Mouse (Mus musculus) MEL (cell line): ENCODE data around the gene Tgm2. TPM values are rescaled to one million over a fixed set of nuclear protein-coding genes. Genes with fewer than 3 reads are reported as not detected.

Experiments
- DNase-seq: peaks from one replicate; pipeline ENCODE4 v3.0.0; 2011; ENCODE audit warnings: low read depth, low spot score
- H3K27ac ChIP-seq: 2 replicates; pipeline ENCODE4 v1.5.1; 2012; ENCODE audit warnings: low read depth, mild to moderate bottlenecking, control low read depth, low read length, moderate library complexity; ENCODE audit not compliant: control insufficient read depth
- H3K27me3 ChIP-seq, 2 experiments: fragments of 150-350 bp in 1 of 2; sonication (generic) in 1 of 2; 2 replicates each; pipeline ENCODE4 v1.6.1; 2012; ENCODE audit warnings: low read length in 2 of 2, mild to moderate bottlenecking in 2 of 2, improper control_type of control experiment in 1 of 2, moderate library complexity in 1 of 2; ENCODE audit not compliant: insufficient read depth in 2 of 2, control insufficient read depth in 1 of 2
- H3K36me3 ChIP-seq, 2 experiments: 2 replicates each; pipeline ENCODE4 v1.6.1; 2012 to 2014; ENCODE audit warnings: low read length in 2 of 2, improper control_type of control experiment in 1 of 2, inconsistent platforms in 1 of 2, mild to moderate bottlenecking in 1 of 2; ENCODE audit not compliant: insufficient read depth in 2 of 2, control insufficient read depth in 1 of 2
- H3K4me1 ChIP-seq, 2 experiments: fragments of 150-350 bp in 1 of 2; sonication (generic) in 1 of 2; 2 replicates each; pipeline ENCODE4 v1.6.1; 2012; ENCODE audit warnings: low read length in 2 of 2, improper control_type of control experiment in 1 of 2, mild to moderate bottlenecking in 1 of 2; ENCODE audit not compliant: insufficient read depth in 2 of 2, control insufficient read depth in 1 of 2
- H3K4me3 ChIP-seq, 2 experiments: fragments of 150-350 bp in 1 of 2; sonication (generic) in 1 of 2; 2 replicates each; pipeline ENCODE4 v1.5.1; 2012; ENCODE audit warnings: low read depth in 2 of 2, low read length in 2 of 2, mild to moderate bottlenecking in 2 of 2, moderate library complexity in 2 of 2, control low read depth in 1 of 2, improper control_type of control experiment in 1 of 2; ENCODE audit not compliant: control insufficient read depth in 1 of 2, insufficient read depth in 1 of 2
- H3K79me2 ChIP-seq: 2 replicates; pipeline ENCODE4 v1.6.1; 2012; ENCODE audit warnings: mild to moderate bottlenecking, low read length, moderate library complexity; ENCODE audit not compliant: control insufficient read depth, poor library complexity, insufficient read depth
- H3K9ac ChIP-seq: 2 replicates; pipeline ENCODE4 v1.6.1; 2012; ENCODE audit warnings: low read depth, mild to moderate bottlenecking, control low read depth, low read length, moderate library complexity; ENCODE audit not compliant: control insufficient read depth, poor library complexity, severe bottlenecking
- H3K9me3 ChIP-seq: fragments of 150-350 bp; sonication (generic); replicated peaks from 2 replicates; pipeline ENCODE4 v1.6.1; 2012; ENCODE audit warnings: mild to moderate bottlenecking, low read length, improper control_type of control experiment, moderate library complexity; ENCODE audit not compliant: insufficient read depth
- CHD2 ChIP-seq: IDR thresholded peaks from 2 replicates; pipeline ENCODE4 v1.6.1; 2011; ENCODE audit warnings: low read length, improper control_type of control experiment
- ELF1 ChIP-seq: IDR thresholded peaks from 2 replicates; pipeline ENCODE4 v1.6.1; 2014; ENCODE audit warnings: low read depth, mild to moderate bottlenecking, inconsistent platforms, low read length, improper control_type of control experiment, moderate library complexity
- GABPA ChIP-seq: IDR thresholded peaks from 2 replicates; pipeline ENCODE4 v1.6.1; 2012; ENCODE audit warnings: low read depth, mild to moderate bottlenecking, inconsistent platforms, low read length, improper control_type of control experiment, moderate library complexity
- GATA1 ChIP-seq: IDR thresholded peaks from 2 replicates; pipeline ENCODE4 v1.6.1; 2011; ENCODE audit warnings: low read depth, low read length, improper control_type of control experiment
- HCFC1 ChIP-seq: IDR thresholded peaks from 2 replicates; pipeline ENCODE4 v1.6.1; 2012; ENCODE audit warnings: low read depth, mild to moderate bottlenecking, inconsistent platforms, low read length, improper control_type of control experiment, moderate library complexity
- MAFK ChIP-seq: IDR thresholded peaks from 2 replicates; pipeline ENCODE4 v1.6.1; 2011; ENCODE audit warnings: low read depth, mild to moderate bottlenecking, low read length, improper control_type of control experiment, borderline replicate concordance
- MYC ChIP-seq: IDR thresholded peaks from 2 replicates; pipeline ENCODE4 v1.6.1; 2011; ENCODE audit warnings: low read depth, mild to moderate bottlenecking, low read length, improper control_type of control experiment, moderate library complexity
- NELFE ChIP-seq: IDR thresholded peaks from 2 replicates; pipeline ENCODE4 v1.6.1; 2011; ENCODE audit warnings: low read depth, low read length, improper control_type of control experiment
- NRF1 ChIP-seq: IDR thresholded peaks from 2 replicates; pipeline ENCODE4 v1.6.1; 2014; ENCODE audit warnings: low read depth, mild to moderate bottlenecking, inconsistent platforms, low read length, improper control_type of control experiment, moderate library complexity; ENCODE audit not compliant: poor library complexity, insufficient read depth, severe bottlenecking
- POLR2A ChIP-seq, 2 experiments: IDR thresholded peaks; 2 replicates each; pipeline ENCODE4 v1.6.1; 2011 to 2012; ENCODE audit warnings: low read length in 2 of 2, mild to moderate bottlenecking in 2 of 2, control low read depth in 1 of 2, improper control_type of control experiment in 1 of 2, low read depth in 1 of 2, moderate library complexity in 1 of 2; ENCODE audit not compliant: control insufficient read depth in 1 of 2, insufficient read depth in 1 of 2, poor library complexity in 1 of 2
- RCOR1 ChIP-seq: IDR thresholded peaks from 2 replicates; pipeline ENCODE4 v1.6.1; 2012; ENCODE audit warnings: low read depth, mild to moderate bottlenecking, inconsistent platforms, low read length, improper control_type of control experiment
- SMC3 ChIP-seq: IDR thresholded peaks from 2 replicates; pipeline ENCODE4 v1.6.1; 2011; ENCODE audit warnings: low read depth, low read length, improper control_type of control experiment
- TBP ChIP-seq: IDR thresholded peaks from 2 replicates; pipeline ENCODE4 v1.8.0; 2011; ENCODE audit warnings: low read depth, low read length, improper control_type of control experiment
- USF2 ChIP-seq, 2 experiments: IDR thresholded peaks; 2 replicates each; pipeline ENCODE4 v1.6.1; 2011 to 2012; ENCODE audit warnings: improper control_type of control experiment in 2 of 2, low read length in 2 of 2, borderline replicate concordance in 1 of 2, inconsistent platforms in 1 of 2, low read depth in 1 of 2, mild to moderate bottlenecking in 1 of 2; ENCODE audit not compliant: insufficient read depth in 1 of 2
- ZMIZ1 ChIP-seq: IDR thresholded peaks from 2 replicates; pipeline ENCODE4 v1.6.1; 2012; ENCODE audit warnings: low read depth, mild to moderate bottlenecking, inconsistent platforms, low read length, improper control_type of control experiment, moderate library complexity
- polyA plus RNA-seq, 2 experiments: library from polyadenylated mRNA; stranded (reverse) in 1 of 2; unstranded in 1 of 2; fragments of >175 nt in 1 of 2; fragments of >200 nt in 1 of 2; gene quantifications; 2 replicates each; pipeline versions ENCODE4 v1.2.1 to v1.2.4; 2012; ENCODE audit warnings: low replicate concordance in 2 of 2, low read depth in 1 of 2; ENCODE audit not compliant: insufficient read length in 2 of 2, insufficient read depth in 1 of 2, missing spikeins in 1 of 2
- total RNA-seq: library from RNA; depleted of rRNA; stranded (reverse); fragments of 300-350 nt; gene quantifications from 2 replicates; pipeline ENCODE4 v1.2.3, GENCODE M21; 2012

The Tgm2 gene
- total and polyA plus RNA-seq, 3 experiments, result 7.7 to 11.0 TPM; not detected in 1

DNA sequence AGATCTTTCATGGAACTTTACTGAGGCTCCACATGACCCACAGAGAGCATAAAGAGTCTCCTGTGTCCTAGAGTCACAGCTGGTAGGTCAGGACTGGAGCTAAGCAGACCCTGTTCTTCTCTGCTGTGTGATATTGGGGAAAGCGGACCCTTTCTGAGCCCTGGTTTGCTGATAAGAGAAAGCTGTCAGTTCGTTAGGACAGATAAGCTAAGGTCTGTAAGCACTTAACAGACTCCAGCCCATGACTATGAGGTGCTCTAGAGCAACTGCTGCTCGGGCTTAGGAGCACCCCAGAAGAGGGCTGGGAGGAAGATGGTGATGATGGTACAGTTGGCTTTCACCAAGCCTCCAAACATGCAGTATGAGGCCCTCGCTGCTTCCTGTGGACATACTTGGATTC lies 27.1 kb downstream of the Tgm2 start:
- Histone ChIP-seq H3K9me3 (no peaks in the 10 kb centered on the region), H3K4me3 (no peak overlapping the region), H3K27ac (no peak overlapping the region), H3K27me3 (no peaks in the 10 kb centered on the region), H3K4me1 (peaks cover 0 to 4% of the 10 kb centered on the region in 2 experiments; a peak in 1 of 4 replicates), H3K9ac (no peak overlapping the region), H3K36me3 (no peaks in the 10 kb centered on the region), H3K79me2 (no peaks in the 10 kb centered on the region)
- DNase-seq, result no peak
- TF ChIP-seq ELF1, result no peak
- no peak for TF ChIP-seq SMC3
- no peak for TF ChIP-seq MAFK
- TF ChIP-seq USF2 (IDR thresholded peaks at IDR 0.05; ENCODE audit: borderline replicate concordance in 1 of 2, insufficient read depth in 1 of 2, low read depth in 1 of 2, low read length in 2 of 2), result no peak
- TF ChIP-seq MYC, result no peak
- TF ChIP-seq GATA1, result no peak
- TF ChIP-seq TBP, result no peak
- TF ChIP-seq RCOR1, result no peak
- TF ChIP-seq NELFE, result no peak
- TF ChIP-seq POLR2A (IDR thresholded peaks at IDR 0.05; ENCODE audit: control insufficient read depth in 1 of 2, insufficient read depth in 1 of 2, low read depth in 1 of 2, low read length in 2 of 2, poor library complexity in 1 of 2), result no peak
- TF ChIP-seq ZMIZ1, result no peak

DNA sequence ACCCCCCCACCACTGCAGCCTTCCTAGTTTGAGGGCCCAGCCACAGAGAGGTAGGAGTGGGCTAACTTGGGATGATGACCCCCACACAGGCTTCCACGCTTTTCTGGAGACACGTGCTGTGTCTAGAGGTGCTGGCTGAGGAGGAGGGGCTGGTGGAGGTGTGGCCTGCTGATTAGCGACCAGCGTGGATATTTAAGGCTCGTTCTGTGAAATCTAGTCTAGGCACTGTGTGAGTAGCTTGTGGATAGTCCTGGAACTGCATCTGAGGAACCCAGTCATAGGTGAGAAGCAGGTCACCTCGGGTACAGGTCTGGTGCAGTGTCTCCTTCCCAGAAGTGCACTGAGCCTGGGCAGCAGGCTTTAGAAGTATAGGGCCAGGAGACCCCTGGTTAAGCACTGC lies 29.6 kb downstream of the Tgm2 start:
- no peak overlapping the region for H3K27ac ChIP-seq
- no peaks in the 10 kb centered on the region for H3K27me3 ChIP-seq

DNA sequence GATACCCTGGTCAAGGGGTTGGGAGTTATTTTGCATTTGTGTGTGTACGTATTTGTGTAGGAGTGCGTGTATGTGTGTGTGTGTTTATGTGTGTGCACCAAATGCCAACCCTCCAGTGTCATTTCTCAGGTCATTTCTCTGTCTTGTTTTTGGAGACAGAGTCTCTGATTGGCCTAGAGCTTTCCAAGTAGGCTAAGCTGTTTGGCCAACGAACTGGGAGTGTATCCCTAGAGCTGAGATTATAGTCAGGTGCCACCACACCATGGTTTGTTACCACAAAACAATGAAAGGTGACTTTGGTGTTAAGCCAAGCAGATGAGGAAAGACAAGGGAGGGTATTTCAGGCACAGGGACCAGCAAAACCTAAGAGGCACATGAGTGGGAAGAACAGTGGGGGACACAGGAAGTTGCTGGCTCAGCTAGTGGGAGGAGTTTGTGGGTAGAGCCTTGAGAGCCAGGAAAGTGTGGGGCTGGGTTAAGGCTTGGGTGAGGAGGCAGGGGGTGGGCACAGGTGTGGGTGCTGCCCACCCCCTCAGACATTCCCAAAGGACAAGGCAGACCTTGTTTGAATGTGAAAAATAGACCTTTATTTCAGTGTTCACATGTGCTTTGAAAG lies 30.3 kb downstream of the Tgm2 start:
- H3K4me3 ChIP-seq, result no peak overlapping the region
- H3K27ac ChIP-seq, result no peak overlapping the region
- H3K9me3 ChIP-seq, result no peaks in the 10 kb centered on the region
- DNase-seq, result no peak
- H3K79me2 ChIP-seq, result no peaks in the 10 kb centered on the region
- H3K36me3 ChIP-seq, result no peaks in the 10 kb centered on the region
- H3K4me1 ChIP-seq, result peaks cover 0 to 8% of the 10 kb centered on the region in 2 experiments; a peak in 1 of 4 replicates
- no peak overlapping the region for H3K9ac ChIP-seq
- TF ChIP-seq HCFC1, result no peak
- TF ChIP-seq NRF1, result no peak
- no peak for TF ChIP-seq GATA1
- TF ChIP-seq USF2 (IDR thresholded peaks at IDR 0.05; ENCODE audit: borderline replicate concordance in 1 of 2, insufficient read depth in 1 of 2, low read depth in 1 of 2, low read length in 2 of 2), result no peak
- no peaks in the 10 kb centered on the region for H3K27me3 ChIP-seq

More for the DNA sequence above, 29.6 kb downstream of the Tgm2 start:
- no peak overlapping the region for H3K9ac ChIP-seq
- peaks cover 0 to 8% of the 10 kb centered on the region in 2 experiments; a peak in 1 of 4 replicates for H3K4me1 ChIP-seq
- no peaks in the 10 kb centered on the region for H3K9me3 ChIP-seq
- no peak for TF ChIP-seq GABPA
- no peak for TF ChIP-seq RCOR1
- no peak for TF ChIP-seq USF2 (IDR thresholded peaks at IDR 0.05; ENCODE audit: borderline replicate concordance in 1 of 2, insufficient read depth in 1 of 2, low read depth in 1 of 2, low read length in 2 of 2)
- no peak for TF ChIP-seq CHD2
- TF ChIP-seq TBP, result no peak
- H3K36me3 ChIP-seq, result no peaks in the 10 kb centered on the region
- no peaks in the 10 kb centered on the region for H3K79me2 ChIP-seq
- no peak overlapping the region for H3K4me3 ChIP-seq
- DNase-seq, result no peak
